Mouse (Mus musculus) hindbrain, embryonic 14.5 days (tissue): Measurements from ENCODE around the gene Abhd17a. TPM values are rescaled to one million over a fixed set of nuclear protein-coding genes. Genes with fewer than 3 reads are reported as not detected.
"Not testable (repeated sequence)": the region's sequence is repeated elsewhere in the genome, so short reads cannot be mapped to it uniquely, and the experiment has no call there.

Experiments
- ATAC-seq: fragments of 200-750 bp; cut with Nextera tagmentation; 2 replicates; pipeline ENCODE4 v1.8.0; 2017; ENCODE audit warnings: moderate number of reproducible peaks, mild to moderate bottlenecking, moderate TSS enrichment, moderate library complexity; ENCODE audit not compliant: low FRiP score
- DNase-seq: peaks from one replicate; pipeline ENCODE4 v3.0.0-alpha.2; 2015; ENCODE audit warnings: low spot score
- H3K27ac ChIP-seq: fragments of 300-500 bp; sonication (generic); 2 replicates; pipeline ENCODE4 v1.5.1; 2014; ENCODE audit warnings: mild to moderate bottlenecking, moderate library complexity
- H3K27me3 ChIP-seq: fragments of 300-500 bp; sonication (generic); 2 replicates; pipeline ENCODE4 v1.6.1; 2014; ENCODE audit warnings: mild to moderate bottlenecking, low read length, mixed read lengths; ENCODE audit not compliant: control insufficient read depth, insufficient read depth
- H3K36me3 ChIP-seq: fragments of 300-500 bp; sonication (generic); replicated peaks from 2 replicates; pipeline ENCODE4 v1.6.1; 2014; ENCODE audit not compliant: control insufficient read depth, insufficient read depth
- H3K4me1 ChIP-seq: fragments of 300-500 bp; sonication (generic); replicated peaks from 2 replicates; pipeline ENCODE4 v1.6.1; 2014; ENCODE audit warnings: antibody characterized with exemption, low read length, mixed read lengths; ENCODE audit not compliant: control insufficient read depth, insufficient read depth
- H3K4me2 ChIP-seq: fragments of 300-500 bp; sonication (generic); replicated peaks from 2 replicates; pipeline ENCODE4 v1.6.1; 2014; ENCODE audit warnings: mild to moderate bottlenecking, moderate library complexity
- H3K4me3 ChIP-seq: fragments of 300-500 bp; sonication (generic); replicated peaks from 2 replicates; pipeline ENCODE4 v1.5.1; 2014; ENCODE audit warnings: mild to moderate bottlenecking, low read length
- H3K9ac ChIP-seq: fragments of 300-500 bp; sonication (generic); 2 replicates; pipeline ENCODE4 v1.6.1; 2014
- H3K9me3 ChIP-seq: fragments of 300-500 bp; sonication (generic); 2 replicates; pipeline ENCODE4 v1.6.1; 2016; ENCODE audit warnings: low read length; ENCODE audit not compliant: control insufficient read depth
- WGBS: fragments of 180-500 bp; shearing (Covaris S2); extraction: QIAGEN DNeasy Blood & Tissue Kit; methylation state at CpG from one replicate; pipeline ENCODE4 v1.1.7; 2014; 5-methylcytosine and 5-hydroxymethylcytosine counted together
- polyA plus RNA-seq: library from polyadenylated mRNA; unstranded; fragments of >200 nt; fragmentation: Nextera tagmentation; extraction: Ambion mirVana; gene quantifications from 2 replicates; pipeline ENCODE4 v1.2.1, GENCODE M21; 2014

Abhd17a gene
- polyA plus RNA-seq, 1 experiment from 2014 or later = 157 TPM

DNA sequence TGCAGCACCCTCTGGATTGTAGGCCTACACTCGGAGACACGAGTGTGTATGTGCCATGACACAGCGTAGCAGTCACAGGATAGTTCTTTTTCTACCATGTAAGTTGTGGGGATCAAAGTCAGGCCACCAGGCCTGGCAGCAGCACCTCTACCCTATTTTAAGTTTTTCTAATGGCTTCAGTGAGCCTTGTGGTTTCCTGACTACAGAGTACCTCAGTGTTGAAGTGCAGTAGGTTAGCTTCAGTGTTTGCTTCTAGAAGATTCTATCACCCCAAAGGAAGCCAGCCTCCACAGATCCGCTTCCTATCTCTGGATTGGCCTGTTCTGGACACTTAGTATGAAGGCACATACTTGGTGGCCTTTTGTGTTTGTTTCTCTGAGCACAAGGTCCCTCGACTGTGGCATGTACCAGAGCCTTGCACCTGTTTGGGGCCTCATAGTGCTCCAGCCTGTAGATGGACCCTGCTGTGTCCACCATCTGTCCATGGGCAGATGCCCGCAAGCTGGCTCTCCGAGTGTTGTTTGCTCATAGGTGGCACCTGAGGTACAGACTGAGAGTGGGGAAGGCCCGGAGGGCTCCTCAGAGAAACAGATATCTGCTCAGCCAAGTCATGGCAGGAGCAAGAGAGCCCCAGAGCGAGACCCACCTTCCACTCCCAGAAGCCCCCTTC is 20.1 kb upstream of the Abhd17a start:
- WGBS = 92% methylated on average over 9 of the region's 9 CpGs
- Histone ChIP-seq H3K27ac (no peak overlapping the region), H3K27me3 (no peaks in the 10 kb centered on the region), H3K4me3 (no peak overlapping the region), H3K9ac (no peak overlapping the region), H3K36me3 (peaks cover 83% of the 10 kb centered on the region), H3K9me3 (no peaks in the 10 kb centered on the region), H3K4me2 (no peak overlapping the region), H3K4me1 (no peaks in the 10 kb centered on the region)
- no peak for DNase-seq
- ATAC-seq = no peak

DNA sequence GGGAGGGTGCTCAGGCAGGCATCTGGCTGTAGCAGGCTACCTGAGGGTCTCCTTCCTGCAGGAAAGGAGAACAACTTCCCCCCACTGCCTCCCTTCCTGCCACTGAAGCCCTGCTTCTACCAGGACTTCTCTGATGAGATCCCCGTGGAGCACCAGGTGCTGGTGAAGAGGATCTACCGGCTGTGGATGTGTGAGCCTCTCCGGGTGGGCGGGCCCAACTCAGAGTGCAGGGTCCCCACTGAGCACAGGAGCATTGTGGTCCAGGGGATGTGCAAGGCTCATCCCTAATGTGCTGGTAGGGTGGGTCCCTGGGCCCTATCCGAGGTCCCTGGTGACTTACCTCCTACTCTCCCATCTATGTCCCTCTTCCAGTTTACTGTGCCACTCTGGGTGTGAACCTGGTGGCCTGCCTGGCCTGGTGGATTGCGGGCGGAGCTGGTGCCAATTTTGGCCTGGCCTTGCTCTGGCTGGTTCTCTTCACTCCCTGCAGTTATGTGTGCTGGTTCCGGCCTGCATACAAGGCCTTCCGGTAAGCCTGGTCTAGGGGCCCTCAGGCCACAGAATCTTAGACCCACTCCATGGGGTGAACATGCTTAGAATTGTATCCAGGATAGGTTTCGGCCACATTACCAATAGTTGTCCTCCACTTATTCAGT is 19.3 kb upstream of the Abhd17a start:
- peaks cover 75% of the 10 kb centered on the region for H3K36me3 ChIP-seq

DNA sequence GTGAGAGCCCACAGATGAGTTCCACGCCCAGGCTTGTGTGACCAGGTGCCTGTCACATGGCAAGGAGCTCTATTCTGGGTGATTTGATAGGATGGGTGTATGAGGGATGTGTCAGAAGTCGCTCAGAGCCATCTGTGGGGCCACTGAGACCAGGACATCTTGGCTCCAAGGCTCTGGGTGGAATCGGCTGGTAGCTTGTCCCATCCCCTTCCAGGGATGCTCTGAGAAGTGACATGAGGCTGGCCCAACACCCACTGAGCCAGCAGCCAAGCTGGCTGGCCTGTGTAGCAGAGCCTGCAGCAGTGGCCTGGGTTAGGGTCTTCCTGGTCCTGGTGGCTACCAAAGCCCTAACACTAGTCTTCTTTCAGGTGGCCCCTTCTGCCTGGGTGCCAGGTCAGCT is 18.3 kb upstream of the Abhd17a start:
- ATAC-seq = no peak
- Histone ChIP-seq H3K27ac (no peak overlapping the region), H3K4me2 (no peak overlapping the region), H3K4me1 (peaks cover 9% of the 10 kb centered on the region), H3K4me3 (no peak overlapping the region), H3K36me3 (peaks cover 66% of the 10 kb centered on the region), H3K27me3 (no peaks in the 10 kb centered on the region), H3K9me3 (no peaks in the 10 kb centered on the region), H3K9ac (no peak overlapping the region)
- DNase-seq = no peak
- 87% methylated on average over 3 of the region's 3 CpGs for WGBS

More for the DNA sequence above, 19.3 kb upstream of the Abhd17a start:
- 95% methylated on average over 10 of the region's 10 CpGs for WGBS
- Histone ChIP-seq H3K9me3 (no peaks in the 10 kb centered on the region), H3K4me3 (no peak overlapping the region), H3K4me2 (no peak overlapping the region), H3K27me3 (no peaks in the 10 kb centered on the region), H3K4me1 (no peaks in the 10 kb centered on the region), H3K9ac (no peak overlapping the region), H3K27ac (no peak overlapping the region)
- ATAC-seq = no peak
- DNase-seq = no peak

DNA sequence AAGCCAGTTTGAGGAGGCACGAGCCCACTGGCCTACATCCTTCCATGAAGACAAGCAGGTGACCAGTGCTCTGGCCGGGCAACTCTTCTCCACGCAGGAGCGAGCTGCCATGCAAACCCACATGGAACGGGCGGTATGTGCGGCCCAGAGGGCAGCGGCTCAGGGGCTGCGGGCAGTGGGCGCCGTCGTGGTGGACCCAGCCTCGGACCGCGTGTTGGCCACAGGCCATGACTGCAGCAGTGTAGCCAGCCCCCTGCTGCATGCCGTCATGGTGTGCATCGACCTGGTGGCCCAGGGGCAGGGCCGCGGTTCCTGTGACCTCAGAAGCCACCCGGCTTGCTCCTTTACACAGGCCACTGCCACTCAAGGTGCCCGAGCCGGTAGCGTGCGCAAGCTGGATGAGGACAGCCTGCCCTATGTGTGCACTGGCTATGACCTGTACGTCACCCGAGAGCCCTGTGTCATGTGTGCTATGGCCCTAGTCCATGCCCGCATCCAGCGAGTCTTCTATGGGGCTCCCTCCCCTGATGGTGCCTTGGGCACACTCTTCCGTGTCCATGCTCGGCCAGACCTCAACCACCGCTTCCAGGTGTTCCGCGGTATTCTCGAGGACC is 16.7 kb upstream of the Abhd17a start:
- peaks cover 15% of the 10 kb centered on the region for H3K4me1 ChIP-seq
- 95% methylated on average over 34 of the region's 34 CpGs for WGBS

DNA sequence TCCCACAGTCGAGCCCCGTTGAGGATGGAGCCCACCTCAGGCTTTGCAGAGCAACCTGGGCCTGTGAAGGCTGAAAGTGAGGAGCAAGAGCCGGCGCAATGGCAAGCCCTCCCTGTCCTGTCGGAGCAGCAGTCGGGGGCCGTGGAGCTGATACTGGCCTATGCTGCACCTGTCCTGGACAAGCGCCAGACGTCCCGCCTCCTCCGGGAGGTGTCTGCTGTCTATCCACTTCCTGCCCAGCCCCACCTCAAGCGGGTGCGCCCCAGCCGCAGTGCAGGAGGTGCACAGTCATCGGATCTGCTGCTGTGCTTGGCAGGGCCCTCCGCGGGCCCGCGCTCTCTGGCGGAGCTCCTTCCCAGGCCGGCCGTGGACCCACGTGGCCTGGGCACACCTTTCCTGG is 16.2 kb upstream of the Abhd17a start:
- no peak overlapping the region for H3K4me3 ChIP-seq
- H3K4me2 ChIP-seq = no peak overlapping the region
- H3K9me3 ChIP-seq = no peaks in the 10 kb centered on the region
- WGBS = 92% methylated on average over 23 of the region's 23 CpGs
- no peak overlapping the region for H3K27ac ChIP-seq
- H3K4me1 ChIP-seq = peaks cover 15% of the 10 kb centered on the region
- H3K36me3 ChIP-seq = peaks cover 47% of the 10 kb centered on the region
- DNase-seq (no peak), ATAC-seq (no peak)
- no peak overlapping the region for H3K9ac ChIP-seq
- no peaks in the 10 kb centered on the region for H3K27me3 ChIP-seq

More for the DNA sequence above, 16.7 kb upstream of the Abhd17a start:
- H3K4me2 ChIP-seq = no peak overlapping the region
- H3K27me3 ChIP-seq = no peaks in the 10 kb centered on the region
- ATAC-seq = no peak
- H3K9ac ChIP-seq = no peak overlapping the region
- peaks cover 50% of the 10 kb centered on the region for H3K36me3 ChIP-seq
- DNase-seq = no peak
- no peak overlapping the region for H3K4me3 ChIP-seq
- H3K27ac ChIP-seq = no peak overlapping the region
- H3K9me3 ChIP-seq = no peaks in the 10 kb centered on the region

DNA sequence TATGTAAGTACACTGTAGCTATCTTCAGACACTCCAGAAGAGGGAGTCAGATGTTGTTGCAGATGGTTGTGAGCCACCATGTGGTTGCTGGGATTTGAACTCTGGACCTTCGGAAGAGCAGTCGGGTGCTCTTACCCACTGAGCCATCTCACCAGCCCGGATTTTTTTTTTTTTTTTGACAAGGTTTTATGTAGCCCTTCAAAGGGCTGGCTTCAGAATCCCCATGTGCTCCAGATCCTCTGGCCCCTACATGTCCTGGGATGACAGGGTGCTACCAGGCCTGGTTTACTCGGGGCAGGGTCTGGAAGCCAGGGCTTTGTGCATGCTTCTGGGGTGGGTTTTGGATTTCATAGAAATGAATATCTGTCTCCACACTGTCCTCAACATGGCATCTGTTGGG is 15.6 kb upstream of the Abhd17a start, which contains the start of gene Gm49322:
Gene Gm49322, plus strand, starts transcription at position 301 of the 400 bp plus-strand sequence.
- H3K9ac ChIP-seq, H3K4me3 ChIP-seq, ATAC-seq, H3K27me3 ChIP-seq, H3K27ac ChIP-seq, H3K9me3 ChIP-seq, DNase-seq, H3K4me2 ChIP-seq: not testable (repeated sequence)
- H3K36me3 ChIP-seq = peaks cover 46% of the 10 kb centered on the region
- 89% methylated on average over 1 of the region's 4 CpGs for WGBS
- peaks cover 15% of the 10 kb centered on the region for H3K4me1 ChIP-seq

DNA sequence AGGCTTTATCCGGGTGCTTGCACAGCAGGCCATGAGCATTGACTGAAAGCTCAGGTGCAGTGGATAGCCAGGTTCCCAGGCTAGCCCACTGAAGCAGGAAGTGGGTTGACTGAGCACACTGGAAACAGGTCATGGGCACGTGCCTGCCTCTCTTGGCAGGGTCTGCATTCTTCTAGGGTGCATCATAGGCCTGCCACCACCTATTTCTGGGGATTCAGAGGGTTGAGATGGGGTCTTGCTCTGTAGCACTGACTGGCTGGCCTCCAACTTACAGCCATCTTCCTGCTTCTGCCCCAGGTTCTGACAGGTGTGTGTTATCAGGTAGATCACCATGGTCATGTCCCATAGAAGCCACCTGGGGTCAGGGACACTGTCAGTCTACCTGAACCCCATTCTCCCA is 14.8 kb upstream of the Abhd17a start:
- DNase-seq (no peak), ATAC-seq (no peak)
- Histone ChIP-seq H3K27me3 (no peaks in the 10 kb centered on the region), H3K4me1 (peaks cover 15% of the 10 kb centered on the region), H3K27ac (no peak overlapping the region), H3K4me2 (no peak overlapping the region), H3K36me3 (peaks cover 39% of the 10 kb centered on the region), H3K4me3 (no peak overlapping the region), H3K9me3 (no peaks in the 10 kb centered on the region), H3K9ac (no peak overlapping the region)
- WGBS = 100% methylated on average over 2 of the region's 2 CpGs

DNA sequence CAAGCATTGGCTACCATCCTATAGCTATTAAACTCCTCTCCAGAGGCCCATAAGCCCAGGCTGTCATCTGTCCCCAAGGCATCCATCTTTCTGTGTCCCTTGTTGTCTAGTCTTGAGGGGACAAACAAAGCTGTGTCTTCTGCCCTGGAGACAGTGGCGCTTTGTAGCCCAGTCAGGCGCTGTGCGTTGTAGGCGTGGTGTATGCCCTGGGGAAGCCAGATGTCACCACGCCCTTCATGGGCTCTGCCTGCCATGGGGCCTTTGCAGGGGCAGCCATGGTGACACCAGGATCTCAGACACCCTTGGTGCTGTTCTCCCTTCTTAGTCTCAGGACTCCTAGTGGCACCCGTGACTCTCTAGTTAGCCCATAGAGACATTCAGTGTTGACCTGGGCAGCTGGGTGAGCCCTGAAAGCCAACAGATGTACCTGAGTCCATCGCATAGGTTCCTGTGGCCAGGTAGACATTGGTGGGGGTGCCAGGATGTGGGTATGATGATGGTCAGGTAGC is 13.9 kb upstream of the Abhd17a start:
- DNase-seq (no peak), ATAC-seq (no peak)
- H3K4me2 ChIP-seq = peak overlapping the region; percentile 89
- peaks cover 30% of the 10 kb centered on the region for H3K36me3 ChIP-seq
- H3K4me3 ChIP-seq = peak overlapping the region; percentile 52
- H3K9me3 ChIP-seq = no peaks in the 10 kb centered on the region
- 87% methylated on average over 7 of the region's 7 CpGs for WGBS
- peaks cover 15% of the 10 kb centered on the region for H3K4me1 ChIP-seq
- H3K9ac ChIP-seq = peak overlapping the region; percentile 68
- no peak overlapping the region for H3K27ac ChIP-seq
- H3K27me3 ChIP-seq = no peaks in the 10 kb centered on the region

DNA sequence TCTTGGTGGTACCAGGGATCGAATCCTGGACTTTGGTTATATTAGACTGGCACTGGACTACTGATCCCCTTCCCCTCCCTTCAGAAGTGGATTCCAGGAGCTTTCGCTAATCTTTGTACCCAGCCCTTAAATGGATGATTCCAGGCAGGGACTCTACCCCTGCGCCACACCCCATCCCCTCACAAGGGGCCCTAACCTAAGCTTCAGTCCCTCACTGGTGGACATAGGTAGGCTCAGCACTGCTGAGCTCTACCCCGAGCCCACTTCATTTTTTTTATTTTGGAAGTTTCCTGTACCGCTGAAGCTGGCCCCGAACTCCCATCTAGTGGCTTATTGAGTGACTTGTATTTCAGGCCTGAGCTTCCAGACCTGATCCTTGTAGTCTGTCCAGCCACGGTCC is 13.2 kb upstream of the Abhd17a start:
- ATAC-seq (peak; percentile 1; the same call in 1 of the 2 replicates), DNase-seq (no peak)
- Histone ChIP-seq H3K27me3 (no peaks in the 10 kb centered on the region), H3K36me3 (peaks cover 23% of the 10 kb centered on the region), H3K4me1 (peaks cover 15% of the 10 kb centered on the region), H3K9ac (peak overlapping the region; percentile 68), H3K4me2 (peak overlapping the region; percentile 89), H3K27ac (peak overlapping the region; percentile 89), H3K9me3 (no peaks in the 10 kb centered on the region), H3K4me3 (peak overlapping the region; percentile 52)
- WGBS = 31% methylated on average over 7 of the region's 7 CpGs
